Comparison of ENCODE assay signal across 9 mouse cellular contexts in the genomic region with DNA sequence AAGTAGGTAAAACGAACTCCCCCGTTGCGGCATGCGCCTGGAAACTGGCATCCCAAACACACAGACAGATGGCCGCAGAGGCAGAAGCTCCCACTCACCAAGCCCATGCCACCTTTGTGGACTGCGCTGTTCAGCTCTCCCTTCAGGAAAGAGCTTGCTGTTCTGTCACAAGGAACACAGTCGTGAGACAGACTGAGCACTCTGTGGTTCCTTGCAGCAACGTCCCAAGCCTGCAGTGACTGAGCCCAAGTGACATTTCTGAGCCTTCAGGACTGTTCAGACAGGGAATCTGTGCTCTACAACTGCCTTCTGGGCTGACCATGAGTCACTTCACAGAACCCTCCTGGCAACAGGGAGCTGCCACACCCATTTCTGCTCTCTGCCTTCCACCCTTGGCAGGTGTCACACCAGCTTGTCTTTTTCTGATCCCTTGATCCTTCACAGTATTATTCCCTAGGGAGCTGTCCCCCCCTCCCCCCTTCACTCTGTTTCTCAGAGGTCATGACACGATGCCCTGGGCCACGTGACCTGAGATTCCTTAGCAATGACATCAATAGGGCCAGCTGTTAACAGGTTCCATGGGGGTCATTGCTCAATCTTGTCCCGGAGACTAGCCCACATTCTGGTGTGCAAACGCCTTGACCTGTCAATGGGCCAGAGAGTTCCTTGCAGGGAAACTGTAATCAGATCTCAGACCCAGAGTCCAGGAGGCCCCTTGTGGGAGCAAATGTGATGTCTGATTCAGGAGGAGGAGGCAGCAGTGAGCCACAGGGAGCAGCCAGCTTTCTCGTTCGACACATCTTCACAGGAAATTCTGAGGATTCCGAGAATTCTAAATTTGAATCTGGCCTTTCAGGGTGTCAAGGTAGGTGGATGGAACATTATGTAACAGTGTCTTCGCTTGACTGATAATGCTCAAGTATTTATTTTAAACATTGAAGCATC. TPM values are rescaled to one million over a fixed set of nuclear protein-coding genes. Genes with fewer than 3 reads are reported as not detected.
DNase-seq lines count a peak whose midpoint lies in the region; ATAC-seq and TF ChIP-seq lines count a peak whose summit lies in the region.
"Had no signal": no experiment of that assay in that cellular context is flagged by ENCODE, and none has a peak within 500 bp of the region (broad histone marks: within the 10 kb centered on the region; RNA-seq: fewer than 3 reads in every experiment).

No protein-coding gene starts in this region.

- no peaks in the 10 kb centered on the region for H3K36me3 ChIP-seq in midbrain, embryonic 11.5 days (ENCODE audit: control insufficient read depth, insufficient read depth, low read length)
- H3K36me3 ChIP-seq in midbrain, embryonic 15.5 days (replicated peaks), result no peaks in the 10 kb centered on the region
- no peaks in the 10 kb centered on the region for H3K36me3 ChIP-seq in embryonic facial prominence, embryonic 12.5 days
- no peaks in the 10 kb centered on the region for H3K36me3 ChIP-seq in limb, embryonic 14.5 days (ENCODE audit: control insufficient read depth, insufficient read depth, low read length)
- H3K36me3 ChIP-seq: lung, embryonic 15.5 days had no signal

- H3K9ac ChIP-seq in midbrain, embryonic 11.5 days (ENCODE audit: low read length), result no peak overlapping the region
- no peak overlapping the region for H3K9ac ChIP-seq in midbrain, embryonic 15.5 days
- no peak overlapping the region for H3K9ac ChIP-seq in embryonic facial prominence, embryonic 12.5 days
- no peak overlapping the region for H3K9ac ChIP-seq in limb, embryonic 14.5 days (ENCODE audit: low read depth, low read length, severe bottlenecking)
- H3K9ac ChIP-seq: lung, embryonic 15.5 days had no signal

- no peaks in the 10 kb centered on the region for H3K9me3 ChIP-seq in midbrain, embryonic 11.5 days (ENCODE audit: control insufficient read depth, low read length)
- no peaks in the 10 kb centered on the region for H3K9me3 ChIP-seq in midbrain, embryonic 15.5 days
- no peaks in the 10 kb centered on the region for H3K9me3 ChIP-seq in embryonic facial prominence, embryonic 12.5 days
- H3K9me3 ChIP-seq in limb, embryonic 14.5 days (ENCODE audit: control insufficient read depth, low read length), result no peaks in the 10 kb centered on the region
- H3K9me3 ChIP-seq: lung, embryonic 15.5 days had no signal

- ATAC-seq in midbrain, embryonic 11.5 days (ENCODE audit: low FRiP score), result peak; percentile 59
- ATAC-seq in midbrain, embryonic 15.5 days (replicated peaks), result no peak
- ATAC-seq in embryonic facial prominence, embryonic 12.5 days (ENCODE audit: insufficient number of reproducible peaks, insufficient read depth, low FRiP score, low TSS enrichment), result 0 out of 2 replicates have a peak, but pooled peaks have one; percentile 47
- ATAC-seq in limb, embryonic 14.5 days (ENCODE audit: low FRiP score, low read depth), result peak; percentile 54
- ATAC-seq in erythroid progenitor cell, adult 5-6 weeks (replicated peaks; ENCODE audit: low FRiP score, poor library complexity, severe bottlenecking), result no peak

- no peak overlapping the region for H3K27ac ChIP-seq in midbrain, embryonic 11.5 days (ENCODE audit: low read depth, low read length)
- H3K27ac ChIP-seq in midbrain, embryonic 15.5 days, result no peak overlapping the region
- no peak overlapping the region for H3K27ac ChIP-seq in embryonic facial prominence, embryonic 12.5 days
- H3K27ac ChIP-seq in limb, embryonic 14.5 days (replicated peaks; ENCODE audit: low read depth, low read length), result no peak overlapping the region
- H3K27ac ChIP-seq: lung, embryonic 15.5 days had no signal

- no peaks in the 10 kb centered on the region for H3K27me3 ChIP-seq in midbrain, embryonic 11.5 days (ENCODE audit: control insufficient read depth, insufficient read depth, low read length)
- H3K27me3 ChIP-seq in midbrain, embryonic 15.5 days (replicated peaks), result no peaks in the 10 kb centered on the region
- H3K27me3 ChIP-seq in embryonic facial prominence, embryonic 12.5 days, result no peaks in the 10 kb centered on the region
- H3K27me3 ChIP-seq in limb, embryonic 14.5 days (ENCODE audit: control insufficient read depth, insufficient read depth, low read length), result no peaks in the 10 kb centered on the region
- H3K27me3 ChIP-seq: lung, embryonic 15.5 days had no signal

- no peak for TF ChIP-seq POLR2A in limb, embryonic 14.5 days (IDR thresholded peaks at IDR 0.05; ENCODE audit: borderline replicate concordance, extremely low read depth, insufficient read depth, insufficient read length)

- 45% methylated on average over 16 of the region's 16 CpGs for WGBS in midbrain, embryonic 11.5 days
- 49% methylated on average over 16 of the region's 16 CpGs for WGBS in midbrain, embryonic 15.5 days
- WGBS in embryonic facial prominence, embryonic 12.5 days, result 40% methylated on average over 16 of the region's 16 CpGs
- 44% methylated on average over 16 of the region's 16 CpGs for WGBS in limb, embryonic 14.5 days

- no peak overlapping the region for H3K4me3 ChIP-seq in midbrain, embryonic 11.5 days (ENCODE audit: low read depth, low read length)
- no peak overlapping the region for H3K4me3 ChIP-seq in midbrain, embryonic 15.5 days
- H3K4me3 ChIP-seq in embryonic facial prominence, embryonic 12.5 days, result no peak overlapping the region
- no peak overlapping the region for H3K4me3 ChIP-seq in limb, embryonic 14.5 days (replicated peaks; ENCODE audit: low read length)
- H3K4me3 ChIP-seq: lung, embryonic 15.5 days had no signal

- intact Hi-C loops in heart, postnatal 14 days (cut with DNase I), result no loop called here

- DNase-seq in midbrain, embryonic 11.5 days (ENCODE audit: low spot score, missing footprints), result peak; percentile 90
- DNase-seq in adrenal gland, postnatal 14 days, result peak; percentile 76
- peak; percentile 58 to 67 for DNase-seq in heart, postnatal 14 days
- no peak for DNase-seq in limb, embryonic 14.5 days (ENCODE audit: low spot score)
- no peak for DNase-seq in thymus, postnatal 10 days (ENCODE audit: low spot score in 2 of 2)

- H3K4me1 ChIP-seq in midbrain, embryonic 11.5 days (ENCODE audit: control insufficient read depth, insufficient read depth, low read length), result peaks cover 7% of the 10 kb centered on the region; the same call in 1 of the 2 replicates
- peaks cover 7% of the 10 kb centered on the region for H3K4me1 ChIP-seq in midbrain, embryonic 15.5 days
- peaks cover 6% of the 10 kb centered on the region; the same call in 1 of the 2 replicates for H3K4me1 ChIP-seq in embryonic facial prominence, embryonic 12.5 days
- peaks cover 5% of the 10 kb centered on the region; the same call in 1 of the 2 replicates for H3K4me1 ChIP-seq in limb, embryonic 14.5 days (ENCODE audit: control insufficient read depth, insufficient read depth, low read length)

- H3K4me2 ChIP-seq in midbrain, embryonic 11.5 days, result no peak overlapping the region
- H3K4me2 ChIP-seq in midbrain, embryonic 15.5 days, result no peak overlapping the region
- no peak overlapping the region for H3K4me2 ChIP-seq in embryonic facial prominence, embryonic 12.5 days (replicated peaks)
- H3K4me2 ChIP-seq in limb, embryonic 14.5 days (replicated peaks; ENCODE audit: low read depth, low read length, severe bottlenecking), result no peak overlapping the region
- H3K4me2 ChIP-seq: lung, embryonic 15.5 days had no signal

RNA-seq across cellular contexts. Expression of gene E2f6, which starts 39.9 kb away (rescaled TPM):
- 83.8 and 85.1 TPM in 2 replicates for polyA plus RNA-seq in midbrain, embryonic 11.5 days (2014; fragmentation: Nextera tagmentation; extraction: Ambion mirVana)
- 29.8 and 30.1 TPM in 2 replicates for polyA plus RNA-seq in midbrain, embryonic 15.5 days (2015; fragmentation: Nextera tagmentation; extraction: Ambion mirVana)
- 33.4 and 35.7 TPM in 2 replicates for total RNA-seq in adrenal gland, postnatal 14 days (2021)
- polyA plus RNA-seq in embryonic facial prominence, embryonic 12.5 days (2016; fragmentation: Nextera tagmentation; extraction: Ambion mirVana), result 83.4 and 87.3 TPM in 2 replicates
- 10 to 100 TPM; 57.2 to 60.7 TPM for total RNA-seq in heart, postnatal 14 days (2021)
- polyA plus RNA-seq in limb, embryonic 14.5 days (2012; rRNA removed), result 54.5 and 56.5 TPM in 2 replicates
- 47.3 and 54.0 TPM in 2 replicates for polyA plus RNA-seq in limb, embryonic 14.5 days (2014; fragmentation: Nextera tagmentation; extraction: Ambion mirVana)
- 29.6 and 47.8 TPM in 2 replicates for total RNA-seq in erythroid progenitor cell, adult 5-6 weeks (2015; ENCODE audit: low replicate concordance)
- total RNA-seq in erythroid progenitor cell, adult 5-6 weeks (2017; ENCODE audit: low replicate concordance), result 19.9 and 33.5 TPM in 2 replicates

RNA-seq across cellular contexts. Expression of gene Rock2, which starts 44.0 kb away (rescaled TPM):
- 14.4 and 14.9 TPM in 2 replicates for polyA plus RNA-seq in midbrain, embryonic 11.5 days (2014; fragmentation: Nextera tagmentation; extraction: Ambion mirVana)
- 14.9 and 15.6 TPM in 2 replicates for polyA plus RNA-seq in midbrain, embryonic 15.5 days (2015; fragmentation: Nextera tagmentation; extraction: Ambion mirVana)
- 61.6 and 64.0 TPM in 2 replicates for total RNA-seq in adrenal gland, postnatal 14 days (2021)
- polyA plus RNA-seq in embryonic facial prominence, embryonic 12.5 days (2016; fragmentation: Nextera tagmentation; extraction: Ambion mirVana), result 18.9 and 19.5 TPM in 2 replicates
- 10 to 100 TPM; 83.6 to 87.4 TPM for total RNA-seq in heart, postnatal 14 days (2021)
- 14.8 and 18.3 TPM in 2 replicates for polyA plus RNA-seq in limb, embryonic 14.5 days (2012; rRNA removed)
- polyA plus RNA-seq in limb, embryonic 14.5 days (2014; fragmentation: Nextera tagmentation; extraction: Ambion mirVana), result 18.2 and 19.1 TPM in 2 replicates
- 51.9 and 55.8 TPM in 2 replicates for total RNA-seq in erythroid progenitor cell, adult 5-6 weeks (2015; ENCODE audit: low replicate concordance)
- total RNA-seq in erythroid progenitor cell, adult 5-6 weeks (2017; ENCODE audit: low replicate concordance), result 57.9 and 73.0 TPM in 2 replicates

RNA-seq across cellular contexts. Expression of gene Greb1, which starts 50.0 kb away (rescaled TPM):
- polyA plus RNA-seq in midbrain, embryonic 11.5 days (2014; fragmentation: Nextera tagmentation; extraction: Ambion mirVana), result 11.3 and 15.4 TPM in 2 replicates
- polyA plus RNA-seq in midbrain, embryonic 15.5 days (2015; fragmentation: Nextera tagmentation; extraction: Ambion mirVana), result 1.4 and 1.7 TPM in 2 replicates
- 27.6 and 35.4 TPM in 2 replicates for total RNA-seq in adrenal gland, postnatal 14 days (2021)
- polyA plus RNA-seq in embryonic facial prominence, embryonic 12.5 days (2016; fragmentation: Nextera tagmentation; extraction: Ambion mirVana), result 5.6 and 6.0 TPM in 2 replicates
- under 1 TPM; 0.19 to 0.90 TPM for total RNA-seq in heart, postnatal 14 days (2021)
- polyA plus RNA-seq in limb, embryonic 14.5 days (2012; rRNA removed), result 3.2 and 3.9 TPM in 2 replicates
- polyA plus RNA-seq in limb, embryonic 14.5 days (2014; fragmentation: Nextera tagmentation; extraction: Ambion mirVana), result 1.1 TPM in 2 replicates
- total RNA-seq in erythroid progenitor cell, adult 5-6 weeks (2015; ENCODE audit: low replicate concordance), result not detected in 2 replicates
- total RNA-seq in erythroid progenitor cell, adult 5-6 weeks (2017; ENCODE audit: low replicate concordance), result not detected in 2 replicates

Comparison
In these comparisons a context has a peak if more than half of its experiments do, and no peak if none do; other contexts are left out.
1. ATAC-seq: peak in midbrain, embryonic 11.5 days (single experiment), embryonic facial prominence, embryonic 12.5 days (single experiment) and limb, embryonic 14.5 days (single experiment); none in midbrain, embryonic 15.5 days (single experiment) and erythroid progenitor cell, adult 5-6 weeks (single experiment).
2. DNase-seq: peak in midbrain, embryonic 11.5 days (single experiment), adrenal gland, postnatal 14 days (single experiment) and heart, postnatal 14 days (2 of 2); none in limb, embryonic 14.5 days (single experiment) and thymus, postnatal 10 days (0 of 2).